In the genomic region with DNA sequence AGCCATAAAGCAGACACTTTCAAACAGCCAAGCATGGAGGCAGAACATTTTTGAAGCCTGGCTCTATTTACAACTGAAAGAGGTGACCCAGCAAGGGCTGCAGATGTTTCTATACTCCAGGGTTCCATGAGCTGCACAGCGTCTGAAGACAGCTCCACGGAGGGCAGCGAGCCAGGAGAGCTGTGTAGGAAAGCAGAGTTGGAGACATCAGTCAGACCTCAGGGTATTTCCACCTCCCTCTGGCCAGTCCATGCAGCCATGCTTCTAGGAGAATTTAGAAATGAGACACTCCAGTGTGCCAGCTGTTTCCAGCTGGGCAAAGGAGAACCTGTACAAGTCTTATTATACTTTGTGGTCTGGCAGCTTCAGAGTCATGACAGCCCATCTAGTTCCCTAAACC, we compare ENCODE assay signal across 21 mouse cellular contexts.
DNase-seq lines count a peak whose midpoint lies in the region; ATAC-seq and TF ChIP-seq lines count a peak whose summit lies in the region.
"Had no signal": no experiment of that assay in that cellular context is flagged by ENCODE, and none has a peak within 500 bp of the region (broad histone marks: within the 10 kb centered on the region; RNA-seq: fewer than 3 reads in every experiment).

No protein-coding gene starts in this region.

- H3K27ac ChIP-seq in intestine, embryonic 15.5 days, result peak overlapping the region; percentile 22; the same call in 1 of the 2 replicates
- H3K27ac ChIP-seq in intestine, postnatal 0 days (ENCODE audit: low read depth, low read length), result no peak overlapping the region
- no peak overlapping the region for H3K27ac ChIP-seq in lung, embryonic 16.5 days (ENCODE audit: low read length)
- H3K27ac ChIP-seq in limb, embryonic 15.5 days, result peak overlapping the region; percentile 50; the same call in 1 of the 2 replicates
- H3K27ac ChIP-seq: forebrain, embryonic 15.5 days; heart, embryonic 15.5 days; hindbrain, embryonic 13.5 days; liver, embryonic 15.5 days had no signal

- no peak for TF ChIP-seq POLR2A in lung, adult 2 months (IDR thresholded peaks at IDR 0.05; ENCODE audit: borderline replicate concordance, extremely low read depth, low read depth, low read length)

- H3K27me3 ChIP-seq in intestine, embryonic 15.5 days (replicated peaks), result no peaks in the 10 kb centered on the region
- no peaks in the 10 kb centered on the region for H3K27me3 ChIP-seq in intestine, postnatal 0 days (replicated peaks; ENCODE audit: control insufficient read depth, insufficient read depth, low read length)
- H3K27me3 ChIP-seq in lung, embryonic 16.5 days (ENCODE audit: control insufficient read depth, insufficient read depth, low read depth, low read length), result no peaks in the 10 kb centered on the region
- peaks cover 5% of the 10 kb centered on the region; the same call in 1 of the 2 replicates for H3K27me3 ChIP-seq in limb, embryonic 15.5 days
- H3K27me3 ChIP-seq: forebrain, embryonic 15.5 days; liver, embryonic 15.5 days had no signal

- no peak overlapping the region for H3K4me3 ChIP-seq in intestine, embryonic 15.5 days (replicated peaks)
- no peak overlapping the region for H3K4me3 ChIP-seq in intestine, postnatal 0 days (ENCODE audit: low read depth, low read length)
- H3K4me3 ChIP-seq in lung, embryonic 16.5 days (ENCODE audit: low read length), result no peak overlapping the region
- H3K4me3 ChIP-seq in lung, adult 2 months (replicated peaks; ENCODE audit: extremely low read depth, low read depth, low read length), result no peak overlapping the region
- H3K4me3 ChIP-seq in limb, embryonic 15.5 days, result no peak overlapping the region
- H3K4me3 ChIP-seq: erythroblast, embryonic 14.5 days; forebrain, embryonic 15.5 days; heart, embryonic 15.5 days; hindbrain, embryonic 13.5 days; liver, embryonic 15.5 days had no signal

- ATAC-seq in intestine, embryonic 15.5 days, result no peak
- no peak for ATAC-seq in intestine, postnatal 0 days
- peak; percentile 78; the same call in 1 of the 2 replicates for ATAC-seq in lung, embryonic 16.5 days (ENCODE audit: low read depth)
- no peak for ATAC-seq in limb, embryonic 15.5 days (ENCODE audit: insufficient number of reproducible peaks, low FRiP score, low TSS enrichment, low read depth)
- ATAC-seq: CD4-positive, CD25-positive, alpha-beta regulatory T cell, adult 4 months; forebrain, embryonic 15.5 days had no signal

- no peaks in the 10 kb centered on the region for H3K9me3 ChIP-seq in intestine, embryonic 15.5 days
- H3K9me3 ChIP-seq in intestine, postnatal 0 days (ENCODE audit: control insufficient read depth), result no peaks in the 10 kb centered on the region
- H3K9me3 ChIP-seq in lung, embryonic 16.5 days (ENCODE audit: control insufficient read depth, low read length), result no peaks in the 10 kb centered on the region
- no peaks in the 10 kb centered on the region for H3K9me3 ChIP-seq in limb, embryonic 15.5 days
- H3K9me3 ChIP-seq: forebrain, embryonic 15.5 days; G1E; heart, embryonic 15.5 days; hindbrain, embryonic 13.5 days; liver, embryonic 15.5 days had no signal

- WGBS in intestine, embryonic 15.5 days, result 37% methylated on average over 3 of the region's 3 CpGs
- 59% methylated on average over 3 of the region's 3 CpGs for WGBS in intestine, postnatal 0 days
- 41% methylated on average over 3 of the region's 3 CpGs for WGBS in lung, embryonic 16.5 days
- 66% methylated on average over 3 of the region's 3 CpGs for WGBS in lung, adult 2 months
- WGBS in limb, embryonic 15.5 days, result 23% methylated on average over 3 of the region's 3 CpGs

- H3K36me3 ChIP-seq in intestine, embryonic 15.5 days, result no peaks in the 10 kb centered on the region
- H3K36me3 ChIP-seq in intestine, postnatal 0 days (ENCODE audit: control insufficient read depth, insufficient read depth), result no peaks in the 10 kb centered on the region
- no peaks in the 10 kb centered on the region for H3K36me3 ChIP-seq in lung, embryonic 16.5 days (ENCODE audit: control insufficient read depth, insufficient read depth, low read length)
- H3K36me3 ChIP-seq in limb, embryonic 15.5 days, result no peaks in the 10 kb centered on the region
- H3K36me3 ChIP-seq: forebrain, embryonic 15.5 days; G1E; heart, embryonic 15.5 days; hindbrain, embryonic 13.5 days; liver, embryonic 15.5 days had no signal

- no peak overlapping the region for H3K9ac ChIP-seq in intestine, embryonic 15.5 days
- no peak overlapping the region for H3K9ac ChIP-seq in intestine, postnatal 0 days (ENCODE audit: low read depth, low read length)
- H3K9ac ChIP-seq in lung, embryonic 16.5 days (ENCODE audit: low read length), result no peak overlapping the region
- H3K9ac ChIP-seq in limb, embryonic 15.5 days, result no peak overlapping the region
- H3K9ac ChIP-seq: forebrain, embryonic 15.5 days; heart, embryonic 15.5 days; hindbrain, embryonic 13.5 days; liver, embryonic 15.5 days had no signal

- DNase-seq in lung, adult 2 months, result no peak
- DNase-seq in MN1 (ENCODE audit: low spot score), result no peak
- no peak for DNase-seq in urinary bladder, adult 2 months (ENCODE audit: low spot score)
- DNase-seq: adrenal gland, adult 2 months; cerebellum, postnatal 10 days; heart, adult 11 months; kidney, adult 11 months; layer of hippocampus, postnatal 36 days; right cerebral cortex, adult 18-20 months; thymus, postnatal 14 days had no signal

- H3K4me1 ChIP-seq in intestine, embryonic 15.5 days (replicated peaks), result peaks cover 8% of the 10 kb centered on the region; the same call in 1 of the 2 replicates
- 0 out of 2 replicates have a peak, but pooled peaks cover 4% of the 10 kb centered on the region for H3K4me1 ChIP-seq in intestine, postnatal 0 days (replicated peaks; ENCODE audit: control insufficient read depth, insufficient read depth, low read length)
- 0 out of 2 replicates have a peak, but pooled peaks cover 2% of the 10 kb centered on the region for H3K4me1 ChIP-seq in lung, embryonic 16.5 days (replicated peaks; ENCODE audit: control insufficient read depth, insufficient read depth, low read length)
- peaks cover 6% of the 10 kb centered on the region for H3K4me1 ChIP-seq in lung, adult 2 months (ENCODE audit: control insufficient read depth, insufficient read depth, low read length)
- H3K4me1 ChIP-seq in limb, embryonic 15.5 days, result peaks cover 19% of the 10 kb centered on the region
- H3K4me1 ChIP-seq: heart, embryonic 15.5 days had no signal

- TF ChIP-seq CTCF in intestine, postnatal 0 days (IDR thresholded peaks at IDR 0.05; ENCODE audit: low read depth), result no peak
- TF ChIP-seq CTCF in lung, adult 2 months (IDR thresholded peaks at IDR 0.05; ENCODE audit: insufficient read depth, low read length), result no peak

- H3K4me2 ChIP-seq in intestine, embryonic 15.5 days (replicated peaks), result no peak overlapping the region
- H3K4me2 ChIP-seq in intestine, postnatal 0 days (replicated peaks; ENCODE audit: low read depth), result no peak overlapping the region
- H3K4me2 ChIP-seq in lung, embryonic 16.5 days (ENCODE audit: low read depth, low read length), result no peak overlapping the region
- no peak overlapping the region for H3K4me2 ChIP-seq in limb, embryonic 15.5 days
- H3K4me2 ChIP-seq: forebrain, embryonic 15.5 days; heart, embryonic 15.5 days; hindbrain, embryonic 13.5 days; liver, embryonic 15.5 days had no signal

Comparison
In these comparisons a context has a peak if more than half of its experiments do, and no peak if none do; other contexts are left out.
1. H3K27ac ChIP-seq: peak in intestine, embryonic 15.5 days (single experiment) and limb, embryonic 15.5 days (single experiment); none in intestine, postnatal 0 days (single experiment) and lung, embryonic 16.5 days (single experiment).